Mouse (Mus musculus): ENCODE measurements around the gene Meioc. TPM values are rescaled to one million over a fixed set of nuclear protein-coding genes. Genes with fewer than 3 reads are reported as not detected.

The Meioc gene
- polyA plus RNA-seq, 1 experiment from 2014 or later, result 0.24 TPM

Small RNAs within 50 kb of the gene (microRNA-seq; reads per million reads assigned to microRNA genes)
- gene Gm22920 (ENCODE audit: insufficient number of aligned reads), result not detected

Other genes with a start within 250 kb of the Meioc start
- 65.7 and 72.8 TPM in 2 replicates for gene Grn, start 233.4 kb upstream of the Meioc start, polyA plus RNA-seq (2014; fragmentation: Nextera tagmentation; extraction: Ambion mirVana)
- gene Fam171a2, start 216.0 kb upstream of the Meioc start, polyA plus RNA-seq (2014; fragmentation: Nextera tagmentation; extraction: Ambion mirVana), result 11.0 and 11.2 TPM in 2 replicates
- 5.0 and 7.4 TPM in 2 replicates for gene Itga2b, start 193.6 kb upstream of the Meioc start, polyA plus RNA-seq (2014; fragmentation: Nextera tagmentation; extraction: Ambion mirVana)
- gene Gpatch8, start 107.3 kb upstream of the Meioc start, polyA plus RNA-seq (2014; fragmentation: Nextera tagmentation; extraction: Ambion mirVana), result 52.4 and 54.5 TPM in 2 replicates
- gene Gm11627, start 84.3 kb upstream of the Meioc start, polyA plus RNA-seq (2014; fragmentation: Nextera tagmentation; extraction: Ambion mirVana), result 12.7 and 13.8 TPM in 2 replicates
- gene Fzd2, start 59.3 kb upstream of the Meioc start, polyA plus RNA-seq (2014; fragmentation: Nextera tagmentation; extraction: Ambion mirVana), result 45.2 and 46.3 TPM in 2 replicates
- gene Ccdc43, start 34.1 kb downstream of the Meioc start, polyA plus RNA-seq (2014; fragmentation: Nextera tagmentation; extraction: Ambion mirVana), result 52.0 and 62.1 TPM in 2 replicates
- 11.7 and 14.0 TPM in 2 replicates for gene Adam11, start 97.7 kb downstream of the Meioc start, polyA plus RNA-seq (2014; fragmentation: Nextera tagmentation; extraction: Ambion mirVana)
- 95.7 and 96.1 TPM in 2 replicates for gene Gjc1, start 156.0 kb downstream of the Meioc start, polyA plus RNA-seq (2014; fragmentation: Nextera tagmentation; extraction: Ambion mirVana)
- gene Higd1b, start 172.1 kb downstream of the Meioc start, polyA plus RNA-seq (2014; fragmentation: Nextera tagmentation; extraction: Ambion mirVana), result not detected in 2 replicates
- gene Eftud2, start 217.3 kb downstream of the Meioc start, polyA plus RNA-seq (2014; fragmentation: Nextera tagmentation; extraction: Ambion mirVana), result 317 and 330 TPM in 2 replicates
- gene Ccdc103, start 217.5 kb downstream of the Meioc start, polyA plus RNA-seq (2014; fragmentation: Nextera tagmentation; extraction: Ambion mirVana), result 2.3 and 3.5 TPM in 2 replicates
- not detected in 2 replicates for gene Fam187a, start 221.5 kb downstream of the Meioc start, polyA plus RNA-seq (2014; fragmentation: Nextera tagmentation; extraction: Ambion mirVana)
- 0.09 TPM in 1 of 2 replicates, not detected in the other for gene Gfap, start 237.2 kb downstream of the Meioc start, polyA plus RNA-seq (2014; fragmentation: Nextera tagmentation; extraction: Ambion mirVana)

All from forebrain, embryonic 11.5 days (tissue).